Mouse (Mus musculus) liver (tissue): ENCODE results near the gene Fip1l1.

ENCODE experiments used
- DNase-seq: peaks from one replicate; pipeline ENCODE4 v3.0.0-alpha.2; 2020; ENCODE audit warnings: mixed read lengths

The Fip1l1 gene

DNA sequence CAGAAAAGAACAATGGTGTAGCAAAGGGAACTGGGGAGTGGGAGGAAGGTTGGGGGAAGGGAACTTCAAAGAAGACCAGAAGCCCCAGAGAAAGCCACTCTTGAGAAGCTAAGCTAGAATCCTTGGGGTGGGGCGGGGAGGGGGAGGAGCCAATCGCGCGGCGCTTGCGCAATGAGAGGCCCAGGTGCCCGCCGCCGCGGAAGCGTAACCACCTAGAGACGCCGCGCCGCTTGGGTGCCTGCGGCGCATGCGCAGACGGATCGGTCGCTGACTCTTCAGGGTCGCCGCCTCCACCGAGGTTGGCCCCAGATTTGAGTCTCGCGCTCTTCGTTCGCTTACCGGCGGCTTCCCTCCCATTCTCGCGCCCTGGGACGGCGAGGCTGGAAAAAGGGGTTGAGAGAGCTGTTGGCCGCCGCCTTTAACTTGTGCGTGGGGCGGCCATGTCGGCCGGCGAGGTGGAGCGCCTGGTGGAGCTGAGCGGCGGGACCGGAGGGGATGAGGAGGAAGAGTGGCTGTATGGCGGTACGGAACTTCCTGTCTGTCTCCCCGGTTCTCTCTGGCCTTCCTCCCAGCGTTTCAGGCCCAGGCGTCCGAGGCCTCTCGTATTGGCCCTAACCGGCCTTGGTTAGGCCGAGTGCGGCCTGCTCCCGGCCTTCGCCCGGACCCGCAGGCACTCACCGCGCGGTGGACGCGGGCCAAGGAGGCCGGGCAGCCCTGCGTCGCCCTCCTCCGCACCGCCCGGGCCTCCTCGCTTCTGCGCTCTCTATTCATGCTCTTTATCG, at the start of gene Fip1l1:
Fip1l1 (plus strand) TSS at position 210 of the 782 bp plus-strand sequence.
- peak; percentile 98 for DNase-seq

DNA sequence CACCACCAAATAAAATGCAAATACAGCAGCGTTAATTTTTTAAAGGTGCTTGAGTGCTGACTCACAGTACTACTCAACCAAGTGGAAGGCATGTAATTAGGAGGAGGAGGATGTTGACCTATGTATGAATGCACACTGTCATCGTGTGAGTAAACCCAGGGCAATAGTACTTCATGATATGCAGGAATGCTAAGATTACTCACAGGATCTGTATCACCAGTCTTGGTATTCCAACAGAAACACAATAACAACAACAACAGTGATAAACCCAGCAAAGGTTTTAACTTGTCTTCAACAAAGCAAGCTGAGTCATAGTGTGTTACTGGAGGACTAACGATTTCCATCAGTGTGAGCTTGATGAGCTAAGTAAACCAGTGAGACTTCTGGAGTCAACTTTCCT, 42.5 kb upstream of the Fip1l1 start:
- DNase-seq = no peak

DNA sequence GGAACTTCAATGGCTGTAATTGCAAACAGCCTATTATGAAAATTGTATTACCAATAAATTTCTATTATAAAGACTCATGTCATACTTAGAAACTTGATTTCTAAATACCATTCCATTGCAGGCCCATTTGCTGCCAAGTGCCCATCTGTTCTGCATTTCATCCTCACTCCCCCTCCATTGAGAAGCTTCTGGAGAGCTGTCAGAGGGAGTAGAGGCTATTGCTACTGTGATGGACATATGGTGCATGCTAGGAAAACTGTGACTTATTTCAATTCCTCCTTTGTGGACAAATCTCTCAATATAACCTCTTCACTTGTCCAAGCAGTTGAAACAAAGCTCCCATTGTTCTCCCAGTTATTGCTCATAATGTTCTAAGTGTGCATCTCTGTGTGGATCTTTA, 23.6 kb upstream of the Fip1l1 start:
- DNase-seq = no peak

DNA sequence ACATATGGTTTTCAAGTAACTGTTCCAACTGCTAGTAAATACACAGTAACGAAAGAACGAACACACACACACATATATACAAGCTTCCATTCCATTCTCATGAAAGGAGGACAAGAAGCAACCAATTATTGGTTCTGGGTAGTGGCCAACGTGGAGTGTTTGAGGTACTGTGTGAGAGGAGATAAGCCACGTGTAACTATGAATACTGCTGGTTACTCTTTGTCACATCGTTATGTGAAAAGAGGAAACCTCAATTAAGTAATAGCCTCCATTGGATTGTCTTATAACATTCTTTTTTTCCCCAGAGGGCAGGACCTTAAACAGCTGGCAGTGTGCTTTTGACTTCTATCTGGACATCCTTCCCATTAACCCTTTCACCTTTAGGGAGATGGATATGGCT, 8.2 kb upstream of the Fip1l1 start:
- DNase-seq = no peak

DNA sequence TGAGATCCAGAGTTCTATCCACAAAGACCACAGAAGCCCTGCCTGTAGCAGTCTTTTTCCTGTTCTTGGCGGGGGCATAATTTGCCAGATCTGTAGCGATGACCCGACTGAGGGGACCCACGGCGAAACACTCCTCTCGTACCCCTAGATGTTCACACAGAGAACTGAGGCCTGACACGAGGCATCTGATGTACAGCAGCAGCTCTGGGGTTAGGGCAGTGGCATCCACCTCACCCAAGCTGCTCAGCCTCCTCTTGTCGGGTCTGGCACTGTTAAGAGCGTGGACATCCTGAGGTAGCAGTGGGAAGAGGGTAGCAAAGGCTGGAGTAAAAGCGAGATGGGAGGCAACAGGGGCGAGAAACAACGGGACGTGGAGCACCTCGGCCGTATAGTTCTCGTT, 4.5 kb upstream of the Fip1l1 start:
- no peak for DNase-seq

DNA sequence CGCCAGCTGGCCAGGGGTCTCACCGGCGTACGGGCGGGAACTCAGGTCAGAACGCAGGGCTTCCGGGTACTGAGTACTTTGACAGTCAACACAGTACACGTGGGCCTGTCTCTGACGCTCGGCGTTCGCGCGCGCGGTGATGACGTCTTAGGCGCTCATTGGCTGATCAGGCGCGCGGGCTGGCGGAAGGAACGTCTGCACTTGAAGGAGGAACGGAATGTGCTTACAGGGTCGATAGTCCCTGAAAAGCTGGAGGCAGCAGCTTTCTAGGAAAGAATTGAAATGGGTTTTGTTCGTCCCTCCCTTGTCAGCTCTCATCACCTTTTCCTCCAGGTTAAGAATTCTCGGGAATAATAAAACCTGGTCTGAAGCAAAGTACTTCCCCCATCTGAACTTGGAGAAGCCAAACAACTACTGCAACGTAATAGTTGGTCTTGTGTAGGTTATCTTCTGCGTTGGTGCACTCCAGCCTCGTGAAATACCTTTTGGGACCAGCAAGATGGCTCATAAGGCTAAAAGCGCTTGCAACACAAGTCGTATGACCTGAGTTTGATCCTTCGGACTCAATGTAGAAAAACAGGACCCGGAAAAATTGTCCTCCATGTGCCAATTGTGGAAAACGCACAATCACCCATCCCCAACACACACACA, 3.5 kb upstream of the Fip1l1 start, which contains the start of gene Scfd2:
Scfd2 (minus strand) TSS at position 130 of the 651 bp plus-strand sequence.
- peak; percentile 94 for DNase-seq

DNA sequence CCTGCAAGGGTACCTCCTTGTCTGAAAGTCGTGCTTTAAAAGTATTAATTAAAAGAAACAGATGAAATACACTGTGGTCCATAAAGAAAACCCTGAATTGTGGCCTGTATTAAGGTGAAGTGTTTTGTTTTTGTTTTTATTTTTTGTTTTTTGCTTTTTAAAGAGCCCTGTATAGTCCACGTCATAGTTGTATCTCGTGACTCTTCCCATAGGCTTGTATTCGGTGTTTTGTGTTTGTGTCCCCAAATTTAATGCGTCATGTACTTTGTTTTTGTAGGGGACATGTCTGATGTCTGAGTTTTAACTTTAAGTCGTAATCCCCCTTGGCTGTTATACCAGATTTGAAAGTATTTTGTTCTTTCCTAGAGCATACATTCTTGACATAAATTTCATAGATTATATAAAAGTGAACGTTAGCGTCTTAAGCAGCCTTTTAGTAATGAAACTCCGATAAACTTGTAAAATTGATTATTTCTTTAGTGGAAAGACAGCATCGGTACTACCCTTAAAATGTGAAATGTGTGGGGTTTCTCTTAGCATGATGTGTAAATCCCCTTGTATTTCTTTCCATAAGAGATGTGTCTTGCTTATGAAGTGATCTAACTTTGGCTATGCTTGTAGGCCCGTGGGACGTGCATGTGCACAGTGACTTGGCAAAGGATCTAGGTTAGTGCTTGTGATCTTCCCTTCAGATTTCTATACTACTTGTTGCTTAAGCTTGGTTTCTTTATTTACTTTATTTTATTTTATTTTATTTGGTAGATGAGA, 1.1 kb downstream of the Fip1l1 start:
- peak; percentile 18 for DNase-seq

DNA sequence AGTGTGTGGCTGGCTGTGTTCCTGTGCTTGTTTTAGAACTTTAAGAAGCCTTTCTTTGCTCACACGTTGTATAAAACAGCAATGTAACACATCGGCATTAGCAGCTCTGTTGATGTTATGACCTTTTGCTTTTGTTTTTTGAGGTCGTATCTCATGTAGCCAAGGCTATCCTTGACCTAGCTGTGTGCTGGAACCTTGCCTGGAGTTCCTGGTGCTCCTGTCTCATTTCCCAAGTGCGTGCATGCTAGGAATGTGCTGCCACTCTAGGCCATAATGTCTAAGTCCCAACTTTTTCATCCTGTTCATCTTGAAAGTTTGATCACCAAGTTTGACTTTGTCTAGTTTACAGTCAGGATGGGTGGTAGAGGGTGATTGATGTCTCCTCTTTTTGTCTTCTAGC, 10.4 kb downstream of the Fip1l1 start:
- DNase-seq = no peak

DNA sequence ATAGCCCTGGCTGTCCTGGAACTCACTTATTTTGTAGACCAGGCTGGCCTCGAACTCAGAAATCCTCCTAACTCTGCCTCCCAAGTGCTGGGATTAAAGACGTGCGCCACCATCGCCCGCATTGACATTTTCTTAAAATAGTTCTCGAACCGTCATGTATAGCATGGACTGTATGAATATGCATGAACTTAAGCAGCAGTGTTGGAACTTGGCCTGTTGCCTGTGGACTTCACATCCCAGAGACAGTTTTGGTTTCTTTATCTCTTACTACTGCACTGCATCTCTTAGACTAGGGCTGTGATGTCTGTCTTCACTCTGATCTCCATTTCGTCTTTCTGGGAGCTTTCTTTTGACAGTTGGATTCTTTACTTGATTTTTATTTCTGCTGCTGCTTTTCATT, 14.3 kb downstream of the Fip1l1 start:
- no peak for DNase-seq

DNA sequence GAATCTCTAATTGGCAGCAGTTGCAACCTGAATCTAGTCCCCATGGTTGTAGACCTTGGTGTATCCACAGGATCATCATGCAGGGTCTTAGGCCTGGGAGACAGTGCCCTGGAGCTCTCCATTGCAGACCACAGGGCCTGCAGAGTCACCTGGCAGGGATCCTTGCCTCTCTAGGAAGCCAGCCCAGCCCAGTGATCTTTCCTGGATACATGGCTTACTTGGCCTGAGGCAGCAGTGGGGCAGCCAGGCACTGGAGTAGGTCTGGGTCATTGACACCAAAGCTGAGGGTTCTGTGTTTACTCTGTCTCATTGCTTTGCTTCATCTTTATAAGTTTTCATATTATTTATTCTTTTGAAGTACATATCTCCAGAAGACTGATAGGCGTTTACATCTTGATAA, 25.9 kb downstream of the Fip1l1 start:
- no peak for DNase-seq

DNA sequence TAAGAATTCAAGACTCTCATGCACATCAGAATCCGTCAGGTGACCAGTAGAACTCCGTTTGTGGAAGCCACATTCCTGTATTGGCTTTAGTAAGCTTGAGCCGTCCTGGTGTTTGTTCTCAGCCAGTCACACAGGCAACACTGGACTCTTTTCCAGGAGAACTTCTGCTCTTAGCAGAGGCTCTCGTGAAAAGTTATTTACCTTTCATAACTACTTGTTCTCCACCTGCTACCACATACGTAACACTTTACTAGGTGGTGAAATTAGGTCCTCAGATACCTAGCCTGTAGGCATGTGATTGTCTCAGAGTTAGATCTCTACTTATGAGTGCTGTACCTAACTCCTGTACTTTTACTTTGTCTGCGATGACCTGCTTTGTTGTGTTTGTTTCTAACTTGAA, 36.5 kb downstream of the Fip1l1 start:
- no peak for DNase-seq

DNA sequence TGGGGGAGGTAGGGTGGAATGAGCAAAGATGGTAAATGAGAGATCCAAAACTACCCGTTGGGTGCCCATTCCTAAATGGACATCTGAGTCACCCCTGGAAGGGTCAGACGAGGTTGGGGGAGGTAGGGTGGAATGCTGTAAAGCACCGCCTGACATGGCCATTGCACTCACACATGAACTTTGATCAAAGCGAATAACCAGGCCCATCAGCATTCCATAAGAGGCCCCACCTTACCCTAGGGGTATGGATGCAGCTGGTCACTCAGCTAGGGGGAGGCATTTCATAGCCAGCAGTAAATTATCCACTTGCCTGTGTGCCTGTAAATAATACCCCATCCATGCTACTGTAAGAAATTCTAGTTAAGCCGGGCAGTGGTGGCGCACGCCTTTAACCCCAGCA, 53.9 kb downstream of the Fip1l1 start:
- no peak for DNase-seq

DNA sequence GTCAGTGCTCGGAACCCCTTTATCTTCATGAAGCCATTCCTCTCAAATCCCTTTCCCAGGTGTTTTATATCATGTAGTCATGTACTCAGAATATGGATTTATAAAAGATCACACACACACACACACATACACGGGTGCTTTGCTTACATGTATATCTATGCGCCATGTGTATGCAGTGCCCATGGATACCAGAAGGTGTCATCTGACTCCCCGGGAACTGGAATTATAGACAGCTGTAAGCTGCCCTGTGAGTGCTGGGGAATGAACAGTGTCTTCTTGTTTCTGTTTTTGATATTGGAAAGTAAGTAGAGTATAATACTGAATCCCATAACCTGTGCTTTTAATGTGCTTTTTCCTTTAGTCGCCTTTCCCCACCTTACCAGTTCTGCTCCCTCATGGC, 56.2 kb downstream of the Fip1l1 start:
- no peak for DNase-seq

DNA sequence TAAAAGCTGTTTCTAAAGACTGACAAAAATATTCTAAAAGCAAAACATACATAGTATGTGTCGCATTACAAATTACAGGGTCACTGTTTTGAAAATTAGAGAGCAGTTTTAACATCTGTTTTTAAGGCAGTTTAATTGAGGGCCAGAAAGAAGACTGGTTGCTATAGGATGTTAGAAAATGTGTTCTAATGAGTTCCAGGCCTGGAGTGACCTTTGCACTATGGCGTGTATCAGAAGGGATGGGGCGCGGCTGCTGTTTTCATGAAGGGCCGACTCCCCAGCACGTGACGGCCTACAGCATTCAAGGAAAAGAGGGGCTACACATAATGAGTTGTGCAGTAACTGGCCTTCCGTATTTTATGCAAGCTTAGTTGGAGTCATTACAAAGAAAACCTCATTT, 57.9 kb downstream of the Fip1l1 start:
- DNase-seq = no peak

DNA sequence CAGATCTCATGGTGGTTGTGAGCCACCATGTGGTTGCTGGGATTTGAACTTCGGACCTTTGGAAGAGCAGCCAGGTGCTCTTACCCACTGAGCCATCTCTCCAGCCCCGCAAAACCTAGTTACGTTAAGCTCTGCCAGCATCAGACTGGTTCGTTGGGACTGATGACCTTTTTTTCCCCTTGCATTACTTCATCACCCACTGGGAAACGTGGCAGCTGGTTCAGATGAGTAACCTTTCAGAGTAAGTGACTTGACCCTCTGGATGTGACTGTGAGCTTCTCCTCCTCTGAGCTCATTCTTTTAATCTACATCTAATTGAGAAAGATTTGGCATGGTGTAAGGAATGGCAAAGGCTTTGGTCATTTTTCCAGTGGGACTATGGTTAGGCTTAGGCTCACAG, 64.8 kb downstream of the Fip1l1 start:
- DNase-seq = no peak

DNA sequence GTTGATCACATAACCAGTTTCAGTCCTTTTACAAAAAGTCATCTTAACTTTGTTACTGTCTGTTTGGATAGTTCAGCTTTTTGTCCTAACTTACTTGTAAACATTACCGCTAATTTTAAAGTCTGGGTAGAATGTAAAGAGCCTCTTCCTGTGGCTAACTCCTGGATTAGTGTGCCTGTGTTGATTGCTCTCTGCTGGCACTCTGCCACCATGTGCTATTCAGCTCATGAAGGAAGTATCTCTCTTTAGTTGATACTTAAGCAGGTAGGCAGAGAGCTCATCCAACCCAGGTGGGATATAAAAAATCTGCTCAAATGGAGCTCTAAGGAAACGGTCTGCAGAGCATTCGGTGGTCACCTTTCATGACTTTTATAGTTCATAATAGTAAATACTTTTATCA, 65.9 kb downstream of the Fip1l1 start:
- DNase-seq = no peak

DNA sequence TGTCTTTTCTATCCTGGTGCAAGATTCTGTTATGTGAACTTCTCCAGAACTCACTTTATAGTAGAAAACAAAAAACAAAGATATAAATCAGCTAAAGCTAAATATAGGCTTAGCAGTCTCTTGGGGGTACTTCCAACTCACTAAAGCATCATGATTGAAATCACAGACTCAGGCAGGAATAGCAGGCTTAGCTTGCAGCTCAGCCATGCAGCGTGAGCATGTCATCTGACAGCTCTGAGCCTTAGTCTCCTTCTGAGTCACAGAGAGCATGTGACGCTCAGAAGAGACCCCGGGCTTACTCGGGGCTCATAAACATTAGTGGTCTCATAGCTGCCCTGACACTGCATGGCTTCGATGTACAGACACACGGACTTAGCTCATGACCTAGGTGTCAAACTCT, 66.7 kb downstream of the Fip1l1 start:
- DNase-seq = no peak

DNA sequence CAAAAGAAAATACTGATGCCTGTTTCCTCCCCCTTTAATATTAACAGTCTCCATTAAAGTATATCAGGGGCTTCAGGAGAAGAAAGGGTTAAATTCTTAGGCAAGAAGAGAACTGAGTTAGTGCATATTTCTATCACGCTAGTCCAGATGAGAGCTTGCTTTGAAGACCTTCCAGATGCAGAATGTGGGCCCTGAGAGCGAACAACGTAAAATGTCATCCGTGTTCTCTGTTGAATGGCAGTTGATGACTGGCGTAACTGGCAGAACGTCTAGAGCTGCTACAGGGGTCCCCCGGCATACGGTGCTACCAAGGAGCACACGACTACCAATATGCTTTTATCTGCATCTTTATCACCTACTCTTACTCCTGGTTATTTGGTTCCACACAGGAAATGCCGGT, 67.1 kb downstream of the Fip1l1 start:
- no peak for DNase-seq

DNA sequence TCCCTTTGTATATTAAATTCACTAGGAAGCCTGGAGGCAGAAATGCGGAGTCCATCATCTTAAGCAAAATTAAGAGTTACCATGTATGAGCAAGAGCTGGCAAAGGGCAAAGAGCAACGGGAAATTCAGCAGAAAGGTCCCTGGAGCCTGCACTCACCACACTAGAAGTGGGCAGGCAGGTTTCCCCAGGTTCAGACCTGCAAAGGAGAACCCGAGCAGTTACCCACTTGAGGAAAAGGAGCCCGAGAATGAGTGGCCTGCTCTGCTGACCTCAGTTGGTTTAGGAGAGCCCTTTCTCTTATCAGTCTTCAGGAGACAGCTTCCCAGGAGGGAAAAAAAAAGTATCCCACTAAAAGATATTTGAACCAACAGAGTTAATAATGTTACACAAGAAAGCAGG, 68.1 kb downstream of the Fip1l1 start:
- no peak for DNase-seq

DNA sequence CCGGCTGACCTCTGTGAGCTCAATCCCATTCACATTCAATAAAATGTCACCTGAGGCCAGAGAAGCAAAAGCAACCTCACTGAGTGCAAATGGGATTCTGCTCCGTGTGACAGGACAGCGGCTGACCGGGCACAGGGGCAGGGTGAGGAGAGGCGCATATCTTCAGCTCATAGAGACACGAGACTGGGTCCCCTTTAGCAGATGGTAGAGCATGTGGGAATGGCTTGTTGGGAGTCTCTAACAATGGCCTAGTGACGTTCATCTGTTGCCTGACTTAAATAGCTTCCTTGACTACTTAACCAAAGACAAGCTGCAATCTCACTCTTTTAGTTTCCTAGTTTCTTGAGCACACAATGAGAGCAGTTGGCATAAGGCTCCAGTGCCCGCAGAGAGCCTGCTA, 71.0 kb downstream of the Fip1l1 start:
- no peak for DNase-seq

DNA sequence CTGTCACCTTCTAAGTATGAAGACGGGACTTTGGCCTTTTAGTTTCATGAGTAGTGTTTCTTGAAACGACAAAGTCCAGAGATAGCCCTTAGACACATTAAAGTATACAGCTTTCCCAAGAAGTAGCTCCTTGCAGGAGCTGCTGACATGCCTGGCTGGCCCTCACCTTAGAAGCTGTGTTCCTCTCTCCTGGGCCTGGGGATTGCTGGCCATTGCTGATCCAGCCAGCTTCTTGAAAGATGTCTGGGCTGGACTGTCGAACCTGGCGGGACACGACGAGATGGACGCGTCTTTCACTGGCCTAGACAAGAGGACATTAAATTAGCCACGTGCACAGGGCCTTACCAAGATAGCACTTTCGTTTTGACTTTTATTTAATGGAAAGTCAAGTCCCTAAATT, 75.3 kb downstream of the Fip1l1 start:
- no peak for DNase-seq

DNA sequence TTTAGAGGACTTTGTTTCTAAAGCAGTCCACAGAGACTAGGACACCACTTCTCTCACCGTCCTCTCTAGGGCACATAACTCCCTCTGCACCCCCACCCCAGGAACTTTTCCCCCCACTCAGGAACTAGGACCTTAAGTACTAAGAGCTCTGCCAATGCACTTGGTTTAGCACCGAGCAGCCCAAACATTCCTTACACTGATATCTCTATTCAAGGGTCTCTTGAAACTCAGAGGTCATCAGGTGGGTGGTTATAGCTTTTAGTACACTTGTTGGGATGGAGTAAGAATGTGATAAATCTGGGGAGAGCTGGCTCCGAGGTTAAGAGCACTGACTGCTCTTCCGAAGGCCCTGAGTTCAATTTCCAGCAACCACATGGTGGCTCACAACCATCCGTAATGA, 77.5 kb downstream of the Fip1l1 start:
- no peak for DNase-seq

DNA sequence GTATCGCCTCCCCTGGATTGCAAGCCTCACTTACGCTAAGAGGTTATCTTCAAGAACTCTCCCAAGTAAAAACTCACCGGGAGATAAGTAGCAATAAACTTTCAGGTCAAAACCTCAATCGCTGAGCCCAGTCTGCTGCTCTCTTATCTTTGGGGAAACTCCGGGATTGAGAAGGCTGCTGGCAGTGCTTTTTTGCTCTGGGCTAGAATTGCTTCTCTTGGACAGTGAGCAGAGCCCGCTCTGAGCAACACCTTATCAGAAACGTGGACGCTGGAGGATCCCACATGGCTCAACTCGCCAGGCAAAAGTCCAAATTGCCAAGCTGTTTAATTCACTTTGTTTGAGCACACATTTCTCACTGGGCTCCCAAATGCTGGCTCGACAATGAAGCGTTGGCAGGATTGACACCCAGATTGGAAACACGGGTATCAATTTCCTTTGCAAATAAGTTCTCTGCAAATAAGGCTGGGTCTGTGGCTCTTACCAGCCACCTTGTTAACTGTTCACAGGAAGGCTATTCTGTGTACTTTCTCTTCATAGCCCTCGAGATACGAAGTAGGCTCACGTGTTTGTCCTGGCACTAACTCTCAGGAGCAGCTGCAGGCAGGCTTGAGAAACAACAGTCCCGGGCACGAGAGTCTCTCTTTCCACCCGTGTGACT, 78.4 kb downstream of the Fip1l1 start:
- DNase-seq = no peak
